Mouse (Mus musculus): ENCODE measurements around the gene Epha6. TPM values are rescaled to one million over a fixed set of nuclear protein-coding genes. Genes with fewer than 3 reads are reported as not detected.
A peak's percentile ranks its signal among the peaks of the same experiment; 100 is the strongest.

Gene Epha6
- polyA plus RNA-seq, 1 experiment from 2014 or later, result 2.1 TPM

- Histone ChIP-seq H3K9me3 (replicated peaks) (no peaks in the 10 kb centered on the region), H3K27ac (no peak overlapping the region), H3K4me1 (no peaks in the 10 kb centered on the region), H3K9ac (no peak overlapping the region), H3K4me3 (no peak overlapping the region), H3K27me3 (no peaks in the 10 kb centered on the region), H3K4me2 (no peak overlapping the region), H3K36me3 (ENCODE audit: poor library complexity, severe bottlenecking) (peaks cover 4% of the 10 kb centered on the region; the same call in 1 of the 2 replicates)
- 85% methylated on average over 3 of the region's 3 CpGs for WGBS
- no peak for ATAC-seq
Measured at GRCm38 (mm10) chr16:59615675-59616074, 989.7 kb downstream of the Epha6 start.

- Histone ChIP-seq H3K4me1 (no peaks in the 10 kb centered on the region), H3K9ac (no peak overlapping the region), H3K4me3 (no peak overlapping the region), H3K36me3 (ENCODE audit: poor library complexity, severe bottlenecking) (peaks cover 4% of the 10 kb centered on the region; the same call in 1 of the 2 replicates), H3K27me3 (no peaks in the 10 kb centered on the region), H3K4me2 (no peak overlapping the region), H3K27ac (no peak overlapping the region), H3K9me3 (replicated peaks) (no peaks in the 10 kb centered on the region)
- 79% methylated on average over 1 of the region's 1 CpGs for WGBS
- ATAC-seq, result no peak
Measured at GRCm38 (mm10) chr16:59610750-59611149, 994.6 kb downstream of the Epha6 start.

- Histone ChIP-seq H3K27me3 (0 out of 2 replicates have a peak, but pooled peaks cover 12% of the 10 kb centered on the region), H3K27ac (0 out of 2 replicates have a peak overlapping the region, but pooled peaks have one; percentile 33), H3K36me3 (ENCODE audit: poor library complexity, severe bottlenecking) (no peaks in the 10 kb centered on the region), H3K9me3 (replicated peaks) (no peaks in the 10 kb centered on the region), H3K4me3 (peak overlapping the region; percentile 15; the same call in 1 of the 2 replicates), H3K4me2 (peak overlapping the region; percentile 48), H3K4me1 (peaks cover 22% of the 10 kb centered on the region), H3K9ac (no peak overlapping the region)
- peak; percentile 75 for ATAC-seq
- 35% methylated on average over 15 of the region's 15 CpGs for WGBS
Measured at GRCm38 (mm10) chr16:59604078-59604781, 1001.1 kb downstream of the Epha6 start.

Small RNA genes lying within 50 kb of the gene (microRNA-seq; reads per million reads assigned to microRNA genes)
- gene Gm24755, result not detected

Data from forebrain, embryonic 13.5 days (tissue).